Mouse (Mus musculus) G1E (cell line): ENCODE results near the gene Oprd1.

Experiments used
- CTCF ChIP-seq: IDR thresholded peaks from 2 replicates; pipeline ENCODE4 v1.5.1; 2012; ENCODE audit warnings: low read depth, low read length, inconsistent platforms, mixed read lengths
- GATA1 ChIP-seq: IDR thresholded peaks from 2 replicates; pipeline ENCODE4 v1.6.1; 2012; ENCODE audit warnings: borderline replicate concordance, low read length, inconsistent platforms, mixed read lengths
- TAL1 ChIP-seq: conservative IDR thresholded peaks from 2 replicates; pipeline ENCODE4 v1.6.1; 2012; ENCODE audit warnings: low read depth, low read length, inconsistent platforms, mixed read lengths

- no peak for TF ChIP-seq CTCF
- no peak for TF ChIP-seq TAL1
- no peak for TF ChIP-seq GATA1
These were observed 63.7 kb downstream of the Oprd1 start for GRCm38 (mm10) chr4:132080492-132080983.
